Mouse (Mus musculus) cerebellum, adult 2 months (tissue): ENCODE data around the gene Nrxn3. TPM values are rescaled to one million over a fixed set of nuclear protein-coding genes. Genes with fewer than 3 reads are reported as not detected.
A peak's percentile ranks its signal among the peaks of the same experiment; 100 is the strongest.

Experiments
- DNase-seq, 2 experiments: peaks; one replicate each; pipeline ENCODE4 v3.0.0; 2021
- H3K27ac ChIP-seq: fragments of 200-500 bp; 2 replicates; pipeline ENCODE4 v1.5.1; 2012; ENCODE audit warnings: low read length, control low read depth, inconsistent platforms; ENCODE audit not compliant: insufficient read depth
- H3K27me3 ChIP-seq: fragments of 200-500 bp; 2 replicates; pipeline ENCODE4 v1.6.1; 2012; ENCODE audit warnings: inconsistent platforms, mild to moderate bottlenecking, low read length, moderate library complexity; ENCODE audit not compliant: control insufficient read depth, insufficient read depth
- H3K4me1 ChIP-seq: fragments of 200-500 bp; 2 replicates; pipeline ENCODE4 v1.6.1; 2011; ENCODE audit warnings: low read length; ENCODE audit not compliant: control insufficient read depth, insufficient read depth
- H3K4me3 ChIP-seq: fragments of 200-500 bp; replicated peaks from 2 replicates; pipeline ENCODE3; 2011; ENCODE audit warnings: mild to moderate bottlenecking, low read depth, low read length, control low read depth; ENCODE audit not compliant: insufficient read depth
- CTCF ChIP-seq: fragments of 200-500 bp; IDR thresholded peaks from 2 replicates; pipeline ENCODE4 v1.5.1; 2011; ENCODE audit warnings: low read depth, mild to moderate bottlenecking, control low read depth, low read length, moderate library complexity, borderline replicate concordance; ENCODE audit not compliant: insufficient read depth
- POLR2A ChIP-seq: fragments of 200-500 bp; IDR thresholded peaks from 2 replicates; pipeline ENCODE4 v1.6.1; 2011; ENCODE audit warnings: low read length, control low read depth, borderline replicate concordance; ENCODE audit not compliant: insufficient read depth
- WGBS: fragments of 180-500 bp; shearing (Covaris S2); methylation state at CpG from one replicate; pipeline ENCODE4 v1.1.7; 2018; 5-methylcytosine and 5-hydroxymethylcytosine counted together
- polyA plus RNA-seq: library from polyadenylated mRNA; depleted of rRNA; stranded (reverse); fragments of >200 nt; gene quantifications from 2 replicates; pipeline ENCODE4 v1.2.3, GENCODE M21; 2012

The Nrxn3 gene
- polyA plus RNA-seq, 1 experiment = 101 TPM

GRCm38 (mm10) chr12:90144247-90144646 is 1421.6 kb downstream of the Nrxn3 start:
- no peak overlapping the region for H3K4me3 ChIP-seq
- TF ChIP-seq POLR2A (no peak), CTCF (no peak)
- H3K27me3 ChIP-seq = no peaks in the 10 kb centered on the region
- no peak overlapping the region for H3K27ac ChIP-seq
- WGBS = 28% methylated on average over 3 of the region's 3 CpGs
- peak in 1 of 2 experiments; percentile 83 for DNase-seq
- peaks cover 18% of the 10 kb centered on the region; the same call in 1 of the 2 replicates for H3K4me1 ChIP-seq

- TF ChIP-seq POLR2A = no peak
- TF ChIP-seq CTCF = no peak
- WGBS = 97% methylated on average over 4 of the region's 4 CpGs
- Histone ChIP-seq H3K4me1 (peaks cover 10% of the 10 kb centered on the region), H3K27ac (no peak overlapping the region), H3K27me3 (no peaks in the 10 kb centered on the region), H3K4me3 (no peak overlapping the region)
- no peak for DNase-seq
Observed at GRCm38 (mm10) chr12:90158131-90158772, 1435.6 kb downstream of the Nrxn3 start.

- WGBS = 33% methylated on average over 3 of the region's 3 CpGs
- peak in 1 of 2 experiments; percentile 53 for DNase-seq
- no peaks in the 10 kb centered on the region for H3K27me3 ChIP-seq
- no peak overlapping the region for H3K27ac ChIP-seq
- peaks cover 10% of the 10 kb centered on the region for H3K4me1 ChIP-seq
- TF ChIP-seq POLR2A (no peak), CTCF (no peak)
- H3K4me3 ChIP-seq = no peak overlapping the region
Observed at GRCm38 (mm10) chr12:90159911-90160310, 1437.2 kb downstream of the Nrxn3 start.

GRCm38 (mm10) chr12:90166118-90166517 is 1443.4 kb downstream of the Nrxn3 start:
- H3K4me3 ChIP-seq = no peak overlapping the region

GRCm38 (mm10) chr12:90181566-90181965 is 1458.9 kb downstream of the Nrxn3 start:
- 92% methylated on average over 3 of the region's 3 CpGs for WGBS

More at GRCm38 (mm10) chr12:90166118-90166517, 1443.4 kb downstream of the Nrxn3 start:
- Histone ChIP-seq H3K27ac (no peak overlapping the region), H3K27me3 (no peaks in the 10 kb centered on the region), H3K4me1 (peaks cover 12% of the 10 kb centered on the region; the same call in 1 of the 2 replicates)
- DNase-seq = no peak
- WGBS = 92% methylated on average over 2 of the region's 2 CpGs
- TF ChIP-seq POLR2A = no peak

GRCm38 (mm10) chr12:90183021-90183420 is 1460.3 kb downstream of the Nrxn3 start:
- TF ChIP-seq POLR2A (no peak), CTCF (no peak)
- H3K27ac ChIP-seq = no peak overlapping the region
- DNase-seq = peak in 1 of 2 experiments; percentile 45

More at GRCm38 (mm10) chr12:90181566-90181965, 1458.9 kb downstream of the Nrxn3 start:
- DNase-seq = no peak
- H3K27me3 ChIP-seq = no peaks in the 10 kb centered on the region
- no peak overlapping the region for H3K4me3 ChIP-seq
- TF ChIP-seq POLR2A (no peak), CTCF (no peak)
- H3K27ac ChIP-seq = no peak overlapping the region
- peaks cover 2% of the 10 kb centered on the region; the same call in 1 of the 2 replicates for H3K4me1 ChIP-seq

GRCm38 (mm10) chr12:90196161-90196560 is 1473.5 kb downstream of the Nrxn3 start:
- TF ChIP-seq POLR2A = no peak
- no peak overlapping the region for H3K4me3 ChIP-seq
- H3K4me1 ChIP-seq = no peaks in the 10 kb centered on the region
- H3K27ac ChIP-seq = no peak overlapping the region
- no peaks in the 10 kb centered on the region for H3K27me3 ChIP-seq
- no peak for DNase-seq

More at GRCm38 (mm10) chr12:90183021-90183420, 1460.3 kb downstream of the Nrxn3 start:
- WGBS = 68% methylated on average over 2 of the region's 2 CpGs
- Histone ChIP-seq H3K4me1 (peaks cover 2% of the 10 kb centered on the region; the same call in 1 of the 2 replicates), H3K27me3 (no peaks in the 10 kb centered on the region), H3K4me3 (no peak overlapping the region)

- TF ChIP-seq CTCF (no peak), POLR2A (no peak)
- Histone ChIP-seq H3K4me3 (no peak overlapping the region), H3K4me1 (no peaks in the 10 kb centered on the region), H3K27me3 (no peaks in the 10 kb centered on the region), H3K27ac (no peak overlapping the region)
- WGBS = 93% methylated on average over 3 of the region's 3 CpGs
- DNase-seq = no peak
Observed at GRCm38 (mm10) chr12:90197994-90198393, 1475.3 kb downstream of the Nrxn3 start.
